Mouse (Mus musculus) activated CD4-positive, CD25-positive, alpha-beta regulatory T cell, adult 4 months (primary cell): Measurements from ENCODE around the gene Zfp143. TPM values are rescaled to one million over a fixed set of nuclear protein-coding genes. Genes with fewer than 3 reads are reported as not detected.
A peak's percentile ranks its signal among the peaks of the same experiment; 100 is the strongest.
"Not testable (repeated sequence)": the region's sequence is repeated elsewhere in the genome, so short reads cannot be mapped to it uniquely, and the experiment has no call there.

Experiments
- ATAC-seq: one replicate; pipeline ENCODE4 v1.8.0; 2017
- polyA plus RNA-seq, 2 experiments: library from polyadenylated mRNA; unstranded; fragments of 100-300 nt; shearing (Covaris generic); gene quantifications; one replicate each; pipeline ENCODE4 v1.2.1; 2017

The Zfp143 gene
- polyA plus RNA-seq: 10 to 100 TPM; 35.2 to 36.1 TPM

GRCm38 (mm10) chr7:110061199-110061751 lies at the start of gene Zfp143:
Zfp143 (plus strand) TSS chr7:110061217.
- peak; percentile 96 for ATAC-seq

GRCm38 (mm10) chr7:110011417-110011816 lies 49.6 kb upstream of the Zfp143 start:
- no peak for ATAC-seq

- ATAC-seq: no peak
Observed at GRCm38 (mm10) chr7:110014272-110014671, 46.7 kb upstream of the Zfp143 start.

GRCm38 (mm10) chr7:110018117-110018630 lies 42.8 kb upstream of the Zfp143 start, which contains the start of gene Ipo7:
Ipo7 (plus strand) TSS chr7:110018274.
- peak; percentile 97 for ATAC-seq

GRCm38 (mm10) chr7:110018631-110019482 lies 42.2 kb upstream of the Zfp143 start:
- ATAC-seq: peak; percentile 18

GRCm38 (mm10) chr7:110023553-110023952 lies 37.5 kb upstream of the Zfp143 start:
- no peak for ATAC-seq

GRCm38 (mm10) chr7:110026594-110026993 lies 34.4 kb upstream of the Zfp143 start:
- ATAC-seq: no peak

- ATAC-seq: no peak
Observed at GRCm38 (mm10) chr7:110028826-110029225, 32.2 kb upstream of the Zfp143 start.

GRCm38 (mm10) chr7:110030342-110030741 lies 30.7 kb upstream of the Zfp143 start:
- no peak for ATAC-seq

- not testable (repeated sequence) for ATAC-seq
Observed at GRCm38 (mm10) chr7:110057723-110058122, 3.3 kb upstream of the Zfp143 start.

- no peak for ATAC-seq
Observed at GRCm38 (mm10) chr7:110059092-110059785, 1.8 kb upstream of the Zfp143 start.

- no peak for ATAC-seq
Observed at GRCm38 (mm10) chr7:110060106-110060668, 830 bp upstream of the Zfp143 start.

- peak; percentile 0 for ATAC-seq
Observed at GRCm38 (mm10) chr7:110060669-110061198, 283 bp upstream of the Zfp143 start.

GRCm38 (mm10) chr7:110061752-110062273 lies 796 bp downstream of the Zfp143 start:
- ATAC-seq: peak; percentile 13

GRCm38 (mm10) chr7:110063731-110064130 lies 2.7 kb downstream of the Zfp143 start:
- no peak for ATAC-seq

- no peak for ATAC-seq
Observed at GRCm38 (mm10) chr7:110069070-110069469, 8.1 kb downstream of the Zfp143 start.

GRCm38 (mm10) chr7:110078168-110078567 lies 17.2 kb downstream of the Zfp143 start:
- no peak for ATAC-seq

- peak; percentile 63 for ATAC-seq
Observed at GRCm38 (mm10) chr7:110083386-110084165, 22.6 kb downstream of the Zfp143 start.

GRCm38 (mm10) chr7:110085217-110085616 lies 24.2 kb downstream of the Zfp143 start:
- no peak for ATAC-seq

GRCm38 (mm10) chr7:110087914-110088313 lies 26.9 kb downstream of the Zfp143 start:
- no peak for ATAC-seq

GRCm38 (mm10) chr7:110091670-110092069 lies 30.7 kb downstream of the Zfp143 start:
- no peak for ATAC-seq
